Mouse (Mus musculus) embryo, embryonic 11.5 days (tissue): ENCODE results near the gene Zkscan8.
"Not testable (repeated sequence)": the region's sequence is repeated elsewhere in the genome, so short reads cannot be mapped to it uniquely, and the experiment has no call there.

Experiments used
- DNase-seq: peaks from one replicate; pipeline ENCODE4 v3.0.0-alpha.2; 2012; ENCODE audit warnings: low read depth, low spot score

The Zkscan8 gene

DNA sequence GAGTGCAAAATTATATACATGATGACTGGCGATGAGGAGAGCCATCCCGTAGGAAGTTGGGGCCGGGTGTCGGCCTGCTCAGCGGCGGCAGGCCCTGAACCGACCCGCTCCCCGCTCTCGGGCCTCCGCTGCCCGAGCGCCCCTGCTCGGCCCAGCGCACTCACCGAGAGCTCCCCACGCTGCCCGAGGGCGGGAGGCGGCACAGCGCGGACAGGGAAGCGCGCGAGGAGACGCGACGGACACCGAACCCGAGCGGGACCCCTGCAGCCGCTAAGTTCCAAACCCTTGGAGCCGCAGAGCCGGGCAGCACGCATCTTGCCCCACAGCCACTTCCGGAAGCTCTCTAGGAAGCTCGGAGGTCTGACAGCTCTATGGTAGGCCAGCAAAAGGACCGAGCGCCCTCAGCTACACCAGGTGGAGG is at the start of gene Zkscan8:
Gene Zkscan8, minus strand, starts transcription at position 340 of the 421 bp plus-strand sequence.
- DNase-seq = peak; percentile 82

DNA sequence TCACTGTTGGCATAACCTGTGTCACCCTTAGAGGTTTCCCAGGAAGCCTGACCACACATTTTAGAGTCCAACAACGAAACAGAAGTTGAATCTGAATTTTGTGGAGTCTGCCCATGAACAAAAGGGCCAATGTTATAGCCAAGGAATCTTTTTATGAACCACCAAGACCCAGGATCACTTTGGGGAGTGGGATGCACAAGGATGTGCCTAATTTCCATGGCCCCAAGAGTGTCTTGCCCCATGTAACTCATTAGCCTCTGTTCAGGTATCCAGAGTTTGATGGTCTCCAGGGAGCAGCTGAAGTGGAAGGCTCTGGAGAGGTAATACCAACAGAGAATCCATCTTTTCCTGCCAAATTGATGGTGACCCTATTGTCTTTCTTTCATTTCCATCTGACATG is 28.9 kb upstream of the Zkscan8 start, which contains the start of gene Olfr1535:
Gene Olfr1535, minus strand, starts transcription at position 101 of the 400 bp plus-strand sequence.
- no peak for DNase-seq

DNA sequence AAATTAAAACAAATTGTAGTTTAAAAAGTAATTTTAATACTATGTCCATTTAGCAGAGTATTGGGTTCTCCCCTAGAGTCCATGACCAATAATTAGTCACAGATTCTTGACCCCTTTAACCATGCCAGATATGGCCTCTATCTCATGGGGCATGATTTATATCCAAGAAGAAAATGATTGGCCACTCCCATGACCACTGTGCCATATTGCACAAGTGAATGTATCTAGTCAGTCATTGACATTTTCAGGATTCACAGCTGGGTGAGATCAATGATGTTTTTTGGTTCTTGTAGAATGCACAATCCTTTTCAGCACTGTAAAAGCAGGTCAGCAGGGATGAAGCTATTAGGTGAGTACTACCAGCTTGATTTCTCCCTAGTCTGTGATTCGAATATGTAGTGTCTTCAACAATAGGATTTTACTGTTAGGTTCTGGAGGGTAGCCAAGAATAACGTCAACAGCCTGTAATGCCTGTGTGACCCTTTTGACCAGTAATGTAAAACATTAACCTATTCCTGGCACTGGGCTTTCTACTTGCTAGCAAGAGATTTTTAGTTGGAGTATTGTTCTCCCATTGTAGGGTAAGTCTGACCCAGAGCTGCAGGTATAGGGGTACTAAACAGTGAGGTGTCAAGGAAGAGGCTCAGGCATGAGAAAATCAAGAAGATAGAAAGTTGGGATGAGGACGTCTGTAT is 19.6 kb upstream of the Zkscan8 start:
- DNase-seq = no peak

DNA sequence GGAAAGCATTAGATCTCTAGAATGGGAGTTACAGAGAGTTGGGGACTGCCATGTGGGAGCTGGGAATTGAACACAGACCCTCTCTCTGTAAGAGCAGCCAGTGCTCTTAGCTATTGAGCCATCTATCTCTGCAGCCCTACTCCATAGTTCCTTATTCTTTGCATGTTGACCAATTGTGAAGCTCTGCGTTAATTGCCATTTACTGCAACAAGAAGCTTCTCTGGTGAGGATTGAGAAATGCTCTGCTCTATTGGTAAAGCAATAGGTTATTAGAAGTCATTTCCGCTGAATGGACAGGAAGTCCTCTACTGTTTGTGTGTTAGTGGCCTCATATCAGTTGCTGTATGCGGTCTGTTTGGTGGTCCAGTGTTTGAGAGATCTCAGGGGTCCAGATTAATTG is 18.6 kb upstream of the Zkscan8 start:
- DNase-seq = no peak

DNA sequence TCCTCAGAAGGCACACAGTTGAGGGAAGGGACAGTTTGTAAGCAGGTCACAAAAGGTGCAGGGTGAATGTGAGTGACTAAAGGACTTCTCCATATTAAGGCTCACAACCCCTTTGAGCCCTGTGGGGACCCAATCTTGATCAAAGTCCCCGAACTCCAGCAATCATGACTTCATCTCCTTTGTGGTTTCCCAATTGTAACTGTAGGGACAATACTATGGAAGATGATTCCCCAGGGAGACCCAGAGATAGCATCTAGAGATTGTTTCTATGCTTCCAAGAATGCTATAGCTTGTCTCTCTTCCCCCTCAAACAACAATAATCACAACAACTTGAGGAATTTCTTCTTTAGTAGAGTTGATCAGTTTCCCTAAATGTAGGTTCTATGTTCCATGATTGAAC is 11.8 kb upstream of the Zkscan8 start, which contains the start of gene Olfr1366:
Gene Olfr1366, minus strand, starts transcription at position 101 of the 400 bp plus-strand sequence.
- DNase-seq = no peak

DNA sequence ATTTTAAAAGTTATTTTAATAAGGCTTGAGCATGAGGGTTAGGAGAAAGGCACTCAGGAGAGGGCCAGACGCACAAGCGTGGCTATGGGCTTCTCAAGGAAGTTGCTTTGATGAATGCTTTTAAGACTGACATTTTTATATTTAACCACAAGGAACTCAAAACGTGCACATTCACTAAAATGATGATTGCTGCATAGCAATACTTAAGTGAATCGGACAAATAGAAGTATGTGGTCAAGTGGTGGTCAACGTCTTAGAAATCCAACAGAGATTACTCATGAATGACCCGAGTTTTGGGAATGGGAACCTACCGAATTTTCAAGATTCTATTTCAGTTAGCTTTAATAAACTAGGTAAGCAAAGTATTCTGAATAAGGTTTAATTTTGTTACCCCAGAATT is 784 bp downstream of the Zkscan8 start:
- no peak for DNase-seq

DNA sequence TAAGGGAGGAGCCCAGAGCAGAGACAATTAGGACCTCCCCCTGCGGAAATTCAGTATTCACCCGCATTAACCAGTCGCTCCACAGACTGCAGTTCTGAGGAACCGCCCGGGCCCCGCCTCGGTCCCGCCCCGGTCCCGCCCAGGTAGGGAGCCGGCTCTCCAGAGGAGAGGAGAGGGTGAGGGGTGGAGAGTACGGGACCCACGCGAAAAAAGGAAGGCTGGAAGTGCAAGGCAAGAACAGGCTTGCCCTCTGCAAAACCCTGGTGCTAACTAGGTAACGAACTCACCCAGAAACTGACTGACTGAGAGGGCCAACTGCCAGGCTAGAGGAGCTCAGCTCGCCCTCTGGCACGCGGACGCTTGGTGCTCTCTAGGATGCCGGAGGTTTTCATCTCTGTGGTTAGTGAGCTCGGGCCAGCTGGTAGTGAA is 24.7 kb downstream of the Zkscan8 start:
- peak; percentile 78 for DNase-seq

DNA sequence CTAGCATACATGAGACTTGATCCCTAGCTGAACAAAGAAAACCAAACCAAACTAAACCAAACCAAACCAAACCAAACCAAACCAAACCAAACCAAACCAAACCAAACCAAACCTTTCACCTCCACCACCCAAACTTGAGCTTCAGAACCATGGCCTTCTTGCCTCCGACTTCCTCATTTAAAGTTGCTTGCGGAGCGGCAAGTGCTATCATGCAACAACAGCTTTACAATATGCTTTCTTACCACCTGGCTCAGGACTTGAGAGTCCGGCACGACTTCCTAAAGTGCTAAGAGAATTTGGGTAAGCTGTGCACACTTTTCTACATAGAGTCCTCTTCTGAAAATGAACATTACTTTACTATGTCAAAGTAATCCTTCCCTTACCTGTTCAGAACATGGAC is 28.6 kb downstream of the Zkscan8 start:
- no peak for DNase-seq

DNA sequence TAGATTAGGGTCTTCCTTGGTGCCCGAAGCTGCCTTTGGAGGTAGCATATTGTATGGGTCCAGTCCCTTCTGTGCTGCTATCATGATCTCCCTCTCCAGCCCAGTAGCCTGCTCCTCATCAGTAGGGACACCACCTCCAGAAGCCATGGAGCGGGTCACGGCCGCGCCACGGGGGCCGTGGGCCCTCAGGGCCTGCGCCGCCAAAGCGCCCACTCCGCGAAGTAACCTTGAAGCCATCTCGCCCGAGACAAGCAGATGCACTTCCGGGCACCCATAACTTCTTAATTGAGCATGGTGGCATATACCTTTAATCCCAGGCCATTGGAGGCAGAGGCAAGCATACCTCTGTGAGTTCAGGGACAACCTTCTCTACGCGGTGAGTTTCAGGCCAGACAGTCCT is 29.7 kb downstream of the Zkscan8 start, which contains the start of gene Gm11273:
Gene Gm11273, minus strand, starts transcription at position 237 of the 400 bp plus-strand sequence.
- not testable (repeated sequence) for DNase-seq

DNA sequence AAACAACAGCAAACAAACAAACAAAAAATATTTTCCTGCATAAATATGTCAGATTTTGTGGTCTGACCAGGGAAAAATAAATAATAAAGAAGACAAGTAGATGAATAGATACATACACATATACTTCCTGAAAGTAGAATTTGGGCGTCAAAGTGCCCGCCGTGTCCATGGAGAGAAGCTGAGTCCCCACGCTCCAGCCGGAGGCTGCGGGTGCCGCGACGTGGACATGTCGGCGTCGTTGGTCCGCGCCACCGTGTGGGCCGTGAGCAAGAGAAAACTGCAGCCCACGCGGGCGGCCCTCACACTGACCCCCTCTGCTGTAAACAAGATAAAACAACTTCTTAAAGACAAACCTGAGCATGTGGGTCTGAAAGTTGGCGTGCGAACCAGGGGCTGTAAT is 35.8 kb downstream of the Zkscan8 start, which contains the start of gene AK157302:
Gene AK157302, plus strand, starts transcription at position 144 of the 400 bp plus-strand sequence.
- DNase-seq = no peak

DNA sequence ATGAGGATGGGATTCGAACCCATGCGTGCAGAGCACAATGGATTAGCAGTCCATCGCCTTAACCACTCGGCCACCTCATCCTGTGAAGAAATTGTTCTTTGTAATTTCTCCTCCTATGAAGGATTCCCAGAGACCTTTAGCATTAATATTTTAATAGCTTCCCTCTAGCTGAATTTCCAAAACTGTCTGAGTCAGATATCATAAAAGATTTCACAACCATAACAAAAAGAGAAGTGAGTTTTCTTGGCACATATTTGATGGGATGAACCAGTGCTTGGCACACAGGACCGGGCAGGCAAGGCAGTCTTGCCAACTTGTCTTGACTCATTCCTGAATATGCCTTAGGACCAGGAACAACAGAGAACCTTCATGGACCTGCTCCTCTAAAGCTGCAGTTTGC is 38.1 kb downstream of the Zkscan8 start:
- DNase-seq = no peak

DNA sequence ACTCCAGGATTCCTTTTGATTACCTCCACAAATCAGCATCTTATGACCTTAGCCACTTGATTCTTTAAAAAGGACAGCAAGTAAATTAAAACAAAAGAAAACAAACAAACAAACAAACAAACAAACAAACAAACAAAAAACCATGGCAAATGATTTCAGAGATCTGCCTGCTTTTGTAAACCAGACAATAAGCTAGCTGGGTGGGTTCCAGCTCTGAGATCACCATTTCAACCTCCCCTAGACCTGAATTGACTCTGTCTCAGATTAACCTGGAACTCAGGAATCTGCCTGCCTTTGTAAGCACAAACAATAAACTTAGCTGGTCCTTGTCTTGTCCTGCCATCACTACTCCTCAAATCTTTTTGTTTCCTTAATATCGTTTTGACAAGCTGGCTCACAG is 44.0 kb downstream of the Zkscan8 start:
- no peak for DNase-seq

DNA sequence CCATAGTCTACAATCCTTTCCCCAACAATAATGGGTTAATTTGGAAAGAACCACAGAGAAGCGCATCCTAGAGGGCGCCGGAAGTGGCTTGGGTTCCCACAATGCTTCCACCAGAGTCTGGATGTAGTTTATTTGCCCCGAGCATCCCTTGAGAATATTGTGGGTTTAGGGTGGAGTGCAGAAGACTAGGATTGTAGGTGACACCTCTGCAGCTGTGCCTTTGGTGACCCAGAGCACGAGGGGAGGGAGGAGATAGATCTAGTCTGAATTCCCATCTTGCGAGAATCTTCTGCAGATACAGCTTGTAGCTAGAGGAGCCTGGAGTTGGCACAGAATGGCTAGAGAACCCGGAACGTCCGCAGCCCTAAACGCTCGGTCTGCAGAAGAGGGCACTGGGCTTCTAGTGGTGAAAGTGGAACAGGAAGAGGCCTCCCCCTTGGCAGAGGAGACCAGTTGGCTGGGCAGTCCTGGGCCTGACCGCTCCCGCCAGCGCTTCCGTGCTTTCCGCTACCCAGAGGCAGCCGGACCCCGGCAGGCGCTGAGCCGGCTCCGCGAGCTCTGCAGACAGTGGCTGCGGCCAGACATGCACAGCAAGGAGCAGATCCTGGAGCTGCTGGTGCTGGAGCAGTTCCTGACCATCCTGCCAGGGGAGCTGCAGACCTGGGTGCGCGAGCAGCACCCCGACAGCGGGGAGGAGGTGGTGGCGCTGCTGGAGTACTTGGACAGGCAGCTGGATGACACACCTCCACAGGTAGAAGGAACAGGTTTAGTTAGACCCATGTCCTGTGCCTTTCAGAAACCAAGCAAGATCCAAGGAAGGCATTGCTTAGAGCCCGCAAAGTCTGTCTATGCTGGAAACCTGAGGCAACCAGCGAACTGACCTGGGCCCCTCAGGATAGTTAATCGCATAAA is 51.9 kb downstream of the Zkscan8 start, which contains the start of the genes Zkscan4 and Gm10065:
Gene Zkscan4, plus strand, starts transcription at position 149 of the 912 bp plus-strand sequence.
Gene Gm10065, minus strand, starts transcription at position 683 of the 912 bp plus-strand sequence.
- DNase-seq = peak; percentile 45

DNA sequence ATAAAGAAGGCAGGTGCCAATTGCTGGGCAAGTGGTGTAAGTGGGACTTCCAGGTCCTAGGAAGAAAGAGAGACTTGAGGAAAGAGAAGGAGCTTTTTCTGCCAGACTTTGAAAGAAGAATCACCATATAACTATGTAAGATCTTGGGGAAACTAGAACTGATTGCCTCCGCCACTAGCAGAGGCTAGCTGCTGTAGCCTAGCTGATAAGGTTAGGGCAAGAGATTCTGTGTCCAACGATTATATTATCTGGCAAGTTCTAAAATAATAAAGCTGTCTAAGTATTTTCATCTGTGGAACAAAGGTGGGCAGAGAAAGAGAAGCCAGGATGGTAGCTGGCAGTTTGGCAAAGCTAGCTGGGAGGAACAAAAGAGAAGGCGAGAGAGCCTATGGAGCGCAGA is 58.5 kb downstream of the Zkscan8 start:
- DNase-seq = no peak

DNA sequence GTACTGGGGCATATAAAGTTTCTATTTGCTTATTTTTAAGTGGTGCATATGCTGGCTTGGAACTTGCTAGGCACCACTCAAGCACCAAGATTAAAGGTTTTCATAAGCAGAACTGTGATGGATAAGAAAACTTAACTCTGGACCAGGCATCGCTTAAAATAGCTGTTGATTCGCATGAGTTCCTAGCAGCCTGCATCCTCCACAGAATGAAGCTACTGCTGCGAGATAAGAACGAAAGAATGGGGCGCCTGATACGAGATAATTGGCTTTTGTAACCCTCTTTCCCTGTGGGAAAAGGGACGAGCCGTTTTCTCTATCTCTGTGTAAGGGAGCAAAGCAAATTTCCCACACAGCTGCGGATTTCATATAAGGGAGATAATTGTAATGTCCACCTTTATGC is 61.8 kb downstream of the Zkscan8 start:
- DNase-seq = no peak

DNA sequence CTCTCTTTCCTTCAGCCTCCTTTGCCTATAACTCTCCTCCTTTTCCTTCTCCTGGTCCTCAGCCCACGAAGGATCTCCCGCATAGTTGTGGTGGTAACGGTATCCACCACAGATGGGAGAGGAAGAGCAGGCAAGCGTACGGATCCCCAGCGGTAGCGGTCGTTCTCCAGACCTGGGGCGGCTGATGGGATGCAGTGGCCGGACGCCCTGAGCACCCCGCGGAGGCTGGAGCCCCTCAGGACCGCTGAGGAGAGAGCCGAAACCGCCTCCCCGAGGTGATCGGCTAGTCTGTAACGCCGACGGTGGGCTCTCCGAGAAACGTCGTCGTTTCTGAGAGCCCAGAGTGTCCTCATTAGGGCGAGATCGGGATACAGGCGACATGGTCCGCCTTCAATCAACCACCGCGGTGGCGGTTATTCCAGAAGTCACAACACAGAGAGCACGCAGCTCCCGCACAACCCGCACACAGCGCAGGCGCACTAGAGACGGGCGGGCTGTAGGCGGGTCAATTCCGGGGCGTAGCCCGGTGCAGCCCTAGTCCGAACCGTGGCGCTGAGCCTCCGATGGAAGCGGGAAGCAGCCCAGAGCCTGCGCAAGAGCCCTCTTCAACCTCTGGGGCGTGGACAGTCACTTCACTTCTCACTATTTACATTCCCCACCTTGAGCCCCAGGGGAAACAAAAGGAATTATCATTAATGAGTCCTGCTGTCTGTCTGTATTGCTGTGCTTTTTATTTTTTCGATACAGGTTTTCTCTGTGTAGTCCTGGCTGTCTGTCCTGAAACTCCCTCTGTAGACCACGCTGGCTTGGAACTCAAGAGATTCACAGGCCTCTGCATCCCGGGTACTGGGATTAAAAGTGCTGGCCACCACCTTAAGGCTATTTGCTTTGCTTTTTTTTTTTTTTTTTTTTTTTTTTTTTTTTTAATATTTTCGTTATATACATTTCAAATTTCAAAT is 62.6 kb downstream of the Zkscan8 start, which contains the start of gene Nkapl:
Gene Nkapl, minus strand, starts transcription at position 449 of the 959 bp plus-strand sequence.
- peak; percentile 75 for DNase-seq

DNA sequence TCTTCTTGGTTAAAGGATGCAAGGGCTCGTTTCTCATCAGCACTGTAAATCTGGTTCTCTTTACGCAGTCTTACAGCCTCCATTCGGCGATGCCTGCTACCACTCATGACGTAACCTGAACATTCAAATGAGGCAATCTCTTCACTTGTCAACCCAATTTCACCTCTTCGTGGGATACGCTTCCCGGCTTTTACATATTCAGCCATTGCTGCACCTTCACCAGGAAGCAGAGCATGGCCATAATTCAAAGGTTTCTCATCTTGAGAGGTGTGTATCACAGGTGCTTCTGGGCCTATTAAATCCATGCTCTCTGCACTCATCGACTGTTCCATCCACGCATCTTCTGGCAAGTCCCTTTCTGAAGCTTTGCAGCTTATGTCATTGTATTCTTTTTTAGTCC is 63.6 kb downstream of the Zkscan8 start:
- no peak for DNase-seq
